Mouse (Mus musculus) forebrain, embryonic 12.5 days (tissue): ENCODE measurements around the gene Ugt1a9. TPM values are rescaled to one million over a fixed set of nuclear protein-coding genes. Genes with fewer than 3 reads are reported as not detected.
"Not testable (repeated sequence)": the region's sequence is repeated elsewhere in the genome, so short reads cannot be mapped to it uniquely, and the experiment has no call there.

Experiments
- ATAC-seq: fragments of 200-750 bp; cut with Nextera tagmentation; 2 replicates; pipeline ENCODE4 v1.8.0; 2017; ENCODE audit warnings: moderate TSS enrichment; ENCODE audit not compliant: low FRiP score
- H3K27ac ChIP-seq: fragments of 300-500 bp; sonication (generic); 2 replicates; pipeline ENCODE4 v1.5.1; 2016; ENCODE audit warnings: mild to moderate bottlenecking
- H3K27me3 ChIP-seq: fragments of 300-500 bp; sonication (generic); 2 replicates; pipeline ENCODE4 v1.6.1; 2016; ENCODE audit warnings: mild to moderate bottlenecking
- H3K36me3 ChIP-seq: fragments of 300-500 bp; sonication (generic); replicated peaks from 2 replicates; pipeline ENCODE4 v1.6.1; 2016; ENCODE audit warnings: mild to moderate bottlenecking
- H3K4me1 ChIP-seq: fragments of 300-500 bp; sonication (generic); 2 replicates; pipeline ENCODE4 v1.6.1; 2016
- H3K4me2 ChIP-seq: fragments of 300-500 bp; sonication (generic); 2 replicates; pipeline ENCODE4 v1.6.1; 2016; ENCODE audit warnings: mild to moderate bottlenecking, moderate library complexity
- H3K4me3 ChIP-seq: fragments of 300-500 bp; sonication (generic); replicated peaks from 2 replicates; pipeline ENCODE4 v1.5.1; 2016; ENCODE audit warnings: mild to moderate bottlenecking
- H3K9ac ChIP-seq: fragments of 300-500 bp; sonication (generic); 2 replicates; pipeline ENCODE4 v1.6.1; 2016; ENCODE audit warnings: mild to moderate bottlenecking
- H3K9me3 ChIP-seq: fragments of 300-500 bp; sonication (generic); 2 replicates; pipeline ENCODE4 v1.6.1; 2016
- WGBS: fragments of 180-500 bp; shearing (Covaris S2); methylation state at CpG from one replicate; pipeline ENCODE4 v1.1.7; 2016; 5-methylcytosine and 5-hydroxymethylcytosine counted together
- polyA plus RNA-seq: library from polyadenylated mRNA; unstranded; fragments of >200 nt; fragmentation: Nextera tagmentation; extraction: Ambion mirVana; gene quantifications from 2 replicates; pipeline ENCODE4 v1.2.1, GENCODE M21; 2016

The Ugt1a9 gene
- polyA plus RNA-seq, 1 experiment from 2014 or later, result not detected

GRCm38 (mm10) chr1:88092341-88092740 is 21.7 kb downstream of the Ugt1a9 start:
- H3K36me3 ChIP-seq, result no peaks in the 10 kb centered on the region
- no peaks in the 10 kb centered on the region for H3K4me1 ChIP-seq
- H3K9ac ChIP-seq, result no peak overlapping the region
- H3K4me2 ChIP-seq, result no peak overlapping the region
- no peak for ATAC-seq
- no peak overlapping the region for H3K4me3 ChIP-seq
- no peaks in the 10 kb centered on the region for H3K9me3 ChIP-seq
- no peak overlapping the region for H3K27ac ChIP-seq
- H3K27me3 ChIP-seq, result no peaks in the 10 kb centered on the region

DNA sequence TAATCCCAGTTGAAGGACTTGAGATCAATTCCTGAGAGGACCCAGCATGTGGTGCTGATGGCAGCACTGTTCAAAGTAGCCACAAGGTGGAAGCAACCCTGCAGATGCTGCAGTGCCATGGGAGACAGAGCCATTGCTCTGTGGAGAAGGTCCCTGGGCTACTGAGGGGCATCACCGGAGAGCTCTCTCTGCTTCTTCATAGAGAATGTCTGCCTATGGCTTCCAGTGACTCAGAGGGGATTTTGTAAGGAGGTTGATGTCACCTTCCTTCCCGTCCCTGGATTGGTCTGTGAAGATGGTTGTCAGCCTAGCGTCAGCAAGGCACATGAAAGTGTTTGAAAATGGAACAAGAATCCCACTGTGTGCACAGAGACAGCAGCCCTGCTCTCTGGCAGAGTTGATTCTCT is 23.7 kb downstream of the Ugt1a9 start:
- not testable (repeated sequence) for H3K27ac ChIP-seq, ATAC-seq, H3K4me2 ChIP-seq, H3K36me3 ChIP-seq, H3K4me3 ChIP-seq, H3K4me1 ChIP-seq, H3K27me3 ChIP-seq, H3K9me3 ChIP-seq, H3K9ac ChIP-seq
- 88% methylated on average over 3 of the region's 3 CpGs for WGBS

DNA sequence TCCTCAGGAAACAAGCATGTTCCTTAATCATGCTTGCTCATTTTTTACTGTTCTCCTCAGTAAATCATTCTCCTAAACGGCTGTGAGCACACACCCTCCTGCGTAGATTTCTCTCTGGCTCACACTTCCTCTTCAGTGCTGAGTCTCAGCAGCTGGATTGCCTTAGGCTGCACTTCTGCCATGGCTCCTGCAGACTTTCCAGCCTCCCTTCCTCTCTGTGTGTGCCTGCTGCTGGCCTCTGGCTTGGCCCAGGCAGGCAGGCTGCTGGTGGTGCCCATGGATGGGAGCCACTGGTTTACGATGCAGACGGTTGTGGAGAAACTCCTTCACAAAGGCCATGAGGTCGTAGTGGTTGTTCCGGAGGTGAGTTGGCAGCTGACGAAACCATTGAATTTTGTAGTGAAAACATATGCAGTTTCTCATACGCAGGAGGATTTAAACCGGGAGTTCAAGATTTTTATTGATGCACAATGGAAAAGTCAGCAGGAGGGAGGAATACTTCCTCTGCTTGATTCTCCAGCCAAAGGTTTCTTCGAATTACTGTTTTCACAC is 24.4 kb downstream of the Ugt1a9 start, which contains the start of gene Ugt1a7c:
Ugt1a7c (plus strand) TSS at position 122 of the 552 bp plus-strand sequence.
- Histone ChIP-seq H3K27ac (no peak within 1 kb of the TSS), H3K4me2 (no peak within 1 kb of the TSS), H3K36me3 (no peaks in the 10 kb centered on the region), H3K27me3 (no peaks in the 10 kb centered on the region), H3K4me3 (no peak within 1 kb of the TSS), H3K9ac (no peak within 1 kb of the TSS), H3K9me3 (no peaks in the 10 kb centered on the region), H3K4me1 (no peaks in the 10 kb centered on the region)
- WGBS, result 68% methylated on average over 10 of the region's 10 CpGs
- no peak for ATAC-seq

GRCm38 (mm10) chr1:88098546-88098945 is 27.9 kb downstream of the Ugt1a9 start:
- H3K4me1 ChIP-seq, H3K27ac ChIP-seq, H3K27me3 ChIP-seq, H3K4me2 ChIP-seq, H3K9me3 ChIP-seq, H3K4me3 ChIP-seq, H3K36me3 ChIP-seq, ATAC-seq, H3K9ac ChIP-seq: not testable (repeated sequence)
- WGBS, result 92% methylated on average over 3 of the region's 3 CpGs

DNA sequence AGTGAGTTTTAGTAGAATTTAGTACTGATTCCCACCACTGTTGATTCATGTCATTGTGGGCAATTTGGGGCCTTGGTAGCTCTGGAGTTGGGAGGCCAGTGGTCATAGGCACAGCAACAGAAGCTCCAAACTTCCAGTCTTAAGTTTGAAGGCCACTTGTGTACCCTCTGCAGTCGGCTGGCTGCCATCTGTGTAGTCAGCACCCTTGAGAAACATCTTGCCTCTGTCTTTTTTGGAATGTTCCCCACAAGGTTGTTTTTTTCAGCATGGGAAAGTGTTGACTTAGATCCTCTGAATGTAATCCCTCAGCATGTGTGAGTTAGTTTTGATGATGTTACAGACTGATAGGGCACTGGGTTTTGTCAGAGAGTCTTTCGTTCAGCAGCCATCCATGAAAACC is 29.1 kb downstream of the Ugt1a9 start:
- H3K36me3 ChIP-seq, H3K4me3 ChIP-seq, H3K4me1 ChIP-seq, H3K4me2 ChIP-seq, H3K27me3 ChIP-seq, H3K27ac ChIP-seq, ATAC-seq, H3K9me3 ChIP-seq, H3K9ac ChIP-seq: not testable (repeated sequence)
- WGBS, result 89% methylated on average over 2 of the region's 2 CpGs

DNA sequence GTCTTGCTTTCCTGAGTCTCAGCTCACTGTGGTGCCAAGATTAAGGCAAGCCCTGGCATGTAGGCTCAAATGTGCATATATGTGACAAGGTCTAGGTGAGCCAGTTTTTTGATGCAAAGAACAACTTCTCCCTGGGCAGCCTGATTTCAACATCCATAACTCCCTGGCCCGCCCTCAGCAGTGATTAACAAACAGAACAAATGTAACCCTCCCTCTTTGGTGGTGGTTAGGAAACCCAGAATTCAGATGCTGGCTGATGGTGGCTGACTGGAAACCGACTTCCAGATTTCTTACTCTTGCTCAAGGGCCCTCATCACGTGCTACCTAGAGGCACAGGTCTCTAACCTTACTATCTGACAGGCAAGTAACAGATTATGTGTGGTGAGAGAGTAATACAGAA is 32.4 kb downstream of the Ugt1a9 start, which contains the start of gene Ugt1a6b:
Ugt1a6b (plus strand) TSS at position 234 of the 400 bp plus-strand sequence.
- H3K9ac ChIP-seq, H3K4me2 ChIP-seq, H3K9me3 ChIP-seq, H3K27me3 ChIP-seq, H3K27ac ChIP-seq, H3K36me3 ChIP-seq, H3K4me1 ChIP-seq, H3K4me3 ChIP-seq, ATAC-seq: not testable (repeated sequence)
- 70% methylated on average over 3 of the region's 3 CpGs for WGBS

GRCm38 (mm10) chr1:88103697-88104468 is 33.3 kb downstream of the Ugt1a9 start:
- not testable (repeated sequence) for H3K4me3 ChIP-seq, H3K9ac ChIP-seq, H3K27ac ChIP-seq, H3K4me2 ChIP-seq, ATAC-seq, H3K9me3 ChIP-seq, H3K27me3 ChIP-seq, H3K4me1 ChIP-seq, H3K36me3 ChIP-seq
- WGBS, result 82% methylated on average over 5 of the region's 5 CpGs

DNA sequence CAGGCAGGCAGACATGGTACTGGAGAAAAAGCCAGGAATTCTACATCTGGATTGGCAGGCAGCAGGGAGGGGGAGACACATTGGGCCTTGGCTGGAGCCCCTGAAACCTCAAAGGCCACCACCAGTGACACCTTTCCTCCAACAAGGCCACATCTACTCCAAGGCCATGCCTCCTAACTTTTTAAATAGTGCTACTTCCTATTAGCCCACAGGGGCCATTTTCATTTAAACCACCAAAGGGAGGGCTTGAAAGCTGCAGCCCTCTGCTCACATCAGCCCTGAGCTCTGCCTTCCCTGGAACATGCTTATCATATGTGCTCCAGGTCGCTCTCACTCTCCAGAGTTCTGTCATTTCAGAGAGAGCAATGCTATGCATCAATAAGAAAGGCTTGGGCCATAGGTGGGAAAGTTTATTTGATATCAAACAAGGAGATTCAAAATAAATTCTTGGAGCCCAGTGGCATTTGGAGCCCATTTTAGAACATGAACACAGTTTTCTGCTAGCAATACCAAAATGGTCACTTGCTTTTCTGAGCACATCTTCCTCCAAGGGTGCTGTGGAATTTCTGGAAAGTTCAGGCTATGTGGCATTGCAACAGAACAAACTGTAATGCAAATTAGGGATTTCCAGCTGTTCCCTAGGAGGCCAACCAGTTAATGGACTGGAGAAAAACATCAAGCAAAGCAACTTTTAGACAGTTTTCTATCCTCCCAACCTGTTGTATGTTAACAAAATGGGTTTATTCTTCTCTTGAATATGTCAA is 34.2 kb downstream of the Ugt1a9 start:
- H3K27ac ChIP-seq, result no peak overlapping the region
- H3K4me1 ChIP-seq, result no peaks in the 10 kb centered on the region
- no peak for ATAC-seq
- no peaks in the 10 kb centered on the region for H3K9me3 ChIP-seq
- 80% methylated on average over 1 of the region's 1 CpGs for WGBS
- no peaks in the 10 kb centered on the region for H3K27me3 ChIP-seq
- H3K4me3 ChIP-seq, result no peak overlapping the region
- no peak overlapping the region for H3K9ac ChIP-seq
- no peak overlapping the region for H3K4me2 ChIP-seq
- no peaks in the 10 kb centered on the region for H3K36me3 ChIP-seq

GRCm38 (mm10) chr1:88105656-88106055 is 35.1 kb downstream of the Ugt1a9 start:
- Histone ChIP-seq H3K4me2 (no peak overlapping the region), H3K36me3 (no peaks in the 10 kb centered on the region), H3K27me3 (no peaks in the 10 kb centered on the region), H3K9me3 (no peaks in the 10 kb centered on the region), H3K4me3 (no peak overlapping the region), H3K27ac (no peak overlapping the region), H3K9ac (no peak overlapping the region), H3K4me1 (no peaks in the 10 kb centered on the region)
- no peak for ATAC-seq
- 71% methylated on average over 2 of the region's 2 CpGs for WGBS

GRCm38 (mm10) chr1:88109027-88109557 is 38.5 kb downstream of the Ugt1a9 start:
- not testable (repeated sequence) for ATAC-seq, H3K4me3 ChIP-seq, H3K36me3 ChIP-seq, H3K9ac ChIP-seq, H3K4me2 ChIP-seq, H3K9me3 ChIP-seq, H3K27ac ChIP-seq, H3K4me1 ChIP-seq, H3K27me3 ChIP-seq
- 85% methylated on average over 2 of the region's 2 CpGs for WGBS

DNA sequence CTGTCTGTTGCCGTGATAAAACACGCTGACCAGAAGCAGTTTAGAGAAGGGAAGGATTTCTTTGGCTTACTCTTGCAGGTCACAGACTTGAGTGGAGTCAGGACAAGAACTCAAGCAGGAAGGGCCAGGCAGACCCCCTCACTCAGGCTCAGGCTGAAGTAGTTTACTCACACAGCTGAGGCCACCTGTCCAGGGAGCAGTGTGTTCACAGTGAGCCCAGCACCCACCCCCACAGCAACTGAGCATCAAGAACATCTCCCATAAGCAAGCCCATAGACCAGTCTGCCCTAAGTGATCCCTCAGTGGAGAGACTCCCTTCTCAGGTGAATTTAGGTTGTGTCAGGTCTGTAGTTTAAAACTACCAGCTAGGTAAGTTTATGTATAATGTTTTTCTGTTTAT is 39.0 kb downstream of the Ugt1a9 start:
- 82% methylated on average over 2 of the region's 2 CpGs for WGBS
- not testable (repeated sequence) for H3K4me2 ChIP-seq, H3K27ac ChIP-seq, H3K9ac ChIP-seq, H3K27me3 ChIP-seq, H3K36me3 ChIP-seq, H3K4me3 ChIP-seq, H3K4me1 ChIP-seq, ATAC-seq, H3K9me3 ChIP-seq

DNA sequence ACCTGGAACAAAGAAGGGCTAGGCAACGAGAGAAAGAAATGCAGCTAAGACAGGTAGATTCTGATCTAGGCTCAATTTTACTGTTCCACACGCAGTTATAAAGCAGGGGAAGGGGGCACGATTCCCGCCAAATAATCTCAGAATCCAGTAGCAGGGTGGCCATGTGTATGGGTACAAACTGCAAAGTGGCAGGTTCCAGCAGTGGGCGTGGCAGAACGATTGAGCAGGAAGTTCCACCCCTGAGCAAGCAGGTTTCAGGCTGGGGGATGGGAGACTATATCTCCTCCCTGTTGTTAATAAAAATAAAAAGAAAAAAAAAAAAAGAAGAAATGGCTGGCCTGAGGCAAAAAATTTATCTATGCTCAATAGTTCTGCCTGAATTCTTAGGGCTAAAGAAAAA is 42.2 kb downstream of the Ugt1a9 start:
- H3K27me3 ChIP-seq, H3K4me2 ChIP-seq, H3K4me3 ChIP-seq, H3K9me3 ChIP-seq, ATAC-seq, H3K36me3 ChIP-seq, H3K9ac ChIP-seq, H3K4me1 ChIP-seq, H3K27ac ChIP-seq: not testable (repeated sequence)
- 91% methylated on average over 6 of the region's 6 CpGs for whole genome bisulfite sequencing
